Mouse (Mus musculus) kidney, embryonic 14.5 days (tissue): ENCODE measurements around the gene Atp1a2. TPM values are rescaled to one million over a fixed set of nuclear protein-coding genes. Genes with fewer than 3 reads are reported as not detected.

Experiments
- ATAC-seq: fragments of 200-750 bp; cut with Nextera tagmentation; 2 replicates; pipeline ENCODE4 v1.8.0; 2017; ENCODE audit warnings: moderate number of reproducible peaks, mild to moderate bottlenecking, moderate TSS enrichment, moderate library complexity; ENCODE audit not compliant: low FRiP score, low TSS enrichment
- H3K27ac ChIP-seq: fragments of 300-500 bp; sonication (generic); 2 replicates; pipeline ENCODE4 v1.5.1; 2014; ENCODE audit warnings: low read depth, mild to moderate bottlenecking, low read length, moderate library complexity, mixed read lengths
- H3K27me3 ChIP-seq: fragments of 300-500 bp; sonication (generic); 2 replicates; pipeline ENCODE4 v1.6.1; 2014; ENCODE audit warnings: mild to moderate bottlenecking, low read length; ENCODE audit not compliant: control insufficient read depth, insufficient read depth
- H3K36me3 ChIP-seq: fragments of 300-500 bp; sonication (generic); 2 replicates; pipeline ENCODE4 v1.6.1; 2014; ENCODE audit warnings: low read length, mixed read lengths; ENCODE audit not compliant: control insufficient read depth, insufficient read depth
- H3K4me1 ChIP-seq: fragments of 300-500 bp; sonication (generic); 2 replicates; pipeline ENCODE4 v1.6.1; 2014; ENCODE audit warnings: low read length, mixed read lengths; ENCODE audit not compliant: control insufficient read depth, insufficient read depth
- H3K4me2 ChIP-seq: fragments of 300-500 bp; sonication (generic); replicated peaks from 2 replicates; pipeline ENCODE4 v1.6.1; 2014; ENCODE audit warnings: low read depth, mild to moderate bottlenecking, low read length
- H3K4me3 ChIP-seq: fragments of 300-500 bp; sonication (generic); 2 replicates; pipeline ENCODE4 v1.5.1; 2014; ENCODE audit warnings: mild to moderate bottlenecking, low read length
- H3K9ac ChIP-seq: fragments of 300-500 bp; sonication (generic); 2 replicates; pipeline ENCODE4 v1.6.1; 2014; ENCODE audit warnings: low read depth, mild to moderate bottlenecking, low read length, moderate library complexity
- H3K9me3 ChIP-seq: fragments of 300-500 bp; sonication (generic); 2 replicates; pipeline ENCODE4 v1.6.1; 2016; ENCODE audit warnings: low read length; ENCODE audit not compliant: control insufficient read depth
- WGBS: fragments of 180-500 bp; shearing (Covaris S2); extraction: QIAGEN DNeasy Blood & Tissue Kit; methylation state at CpG from one replicate; pipeline ENCODE4 v1.1.7; 2014; 5-methylcytosine and 5-hydroxymethylcytosine counted together
- polyA plus RNA-seq: library from polyadenylated mRNA; unstranded; fragments of >200 nt; fragmentation: Nextera tagmentation; extraction: Ambion mirVana; gene quantifications from 2 replicates; pipeline ENCODE4 v1.2.1, GENCODE M21; 2014

The Atp1a2 gene
- polyA plus RNA-seq, 1 experiment from 2014 or later = 0.66 TPM

DNA sequence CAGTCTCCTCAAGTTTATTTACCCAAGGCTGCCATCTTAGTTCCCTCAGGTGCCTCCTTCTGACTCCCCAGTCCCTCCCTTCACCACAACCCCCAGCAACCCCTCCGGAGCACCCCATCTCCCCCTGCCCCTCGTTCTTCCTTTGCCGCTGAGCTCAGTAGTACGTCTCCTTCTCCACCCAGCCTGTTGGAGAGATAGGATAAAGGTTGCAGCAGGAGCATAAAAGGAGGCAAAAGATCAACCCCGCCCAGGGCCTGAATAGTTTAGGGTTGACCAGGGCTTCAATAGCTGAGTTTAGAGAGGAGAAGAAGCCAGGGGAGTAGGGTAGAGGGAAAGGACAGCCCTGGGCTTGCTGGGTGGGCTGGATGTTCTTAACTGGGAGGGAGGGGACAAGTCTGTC is 23.3 kb downstream of the Atp1a2 start:
- no peak for ATAC-seq
- no peaks in the 10 kb centered on the region for H3K27me3 ChIP-seq

DNA sequence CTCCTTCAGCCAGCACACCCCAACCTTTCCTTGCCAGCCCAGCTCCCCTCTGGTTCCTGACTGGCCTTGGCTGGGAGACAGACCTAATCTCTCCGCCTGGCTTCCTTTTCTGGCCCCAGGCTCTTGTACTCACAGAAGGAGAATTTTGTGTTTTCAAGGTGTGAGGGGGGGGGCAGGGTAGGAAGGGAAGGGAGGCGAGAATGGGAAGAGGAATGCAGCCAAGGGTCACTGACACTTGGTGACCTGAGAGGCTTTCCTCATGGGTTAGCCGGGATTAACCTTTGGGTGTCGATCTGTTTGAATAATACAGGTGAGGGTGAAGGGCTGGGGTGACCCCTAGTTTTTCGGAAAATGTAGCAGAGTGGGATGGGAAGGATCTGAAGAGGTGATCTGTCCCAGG is 23.7 kb downstream of the Atp1a2 start:
- Histone ChIP-seq H3K27me3 (no peaks in the 10 kb centered on the region), H3K27ac (no peak overlapping the region), H3K4me2 (no peak overlapping the region), H3K4me3 (no peak overlapping the region), H3K9ac (no peak overlapping the region), H3K9me3 (no peaks in the 10 kb centered on the region), H3K4me1 (no peaks in the 10 kb centered on the region), H3K36me3 (no peaks in the 10 kb centered on the region)
- WGBS = 47% methylated on average over 5 of the region's 5 CpGs
- ATAC-seq = no peak

More for the DNA sequence above, 23.3 kb downstream of the Atp1a2 start:
- Histone ChIP-seq H3K4me1 (no peaks in the 10 kb centered on the region), H3K27ac (no peak overlapping the region), H3K36me3 (no peaks in the 10 kb centered on the region), H3K9me3 (no peaks in the 10 kb centered on the region), H3K4me3 (no peak overlapping the region), H3K4me2 (no peak overlapping the region), H3K9ac (no peak overlapping the region)
- 69% methylated on average over 5 of the region's 5 CpGs for WGBS

DNA sequence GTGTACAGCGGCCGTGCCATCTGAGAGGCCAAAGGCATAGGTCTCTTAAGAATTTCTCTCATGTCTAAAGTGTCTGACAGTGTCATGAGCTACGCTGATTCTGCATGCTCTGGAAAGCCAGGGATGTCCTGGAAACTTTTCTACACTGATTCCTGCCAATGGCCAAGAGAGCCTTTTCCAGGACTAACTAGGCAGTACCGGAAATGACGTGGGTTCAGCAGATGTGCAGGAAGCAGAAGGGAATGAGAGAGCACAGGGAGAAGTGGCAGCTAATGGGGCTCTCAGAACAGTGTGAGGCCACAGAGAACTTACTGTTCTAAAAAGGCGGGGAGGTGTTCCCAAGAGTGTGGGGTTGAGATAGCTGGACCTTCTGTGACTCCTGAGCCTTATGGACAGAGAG is 24.5 kb downstream of the Atp1a2 start:
- Histone ChIP-seq H3K9me3 (no peaks in the 10 kb centered on the region), H3K27me3 (no peaks in the 10 kb centered on the region), H3K4me1 (no peaks in the 10 kb centered on the region), H3K9ac (no peak overlapping the region), H3K27ac (no peak overlapping the region), H3K4me3 (no peak overlapping the region), H3K4me2 (no peak overlapping the region), H3K36me3 (no peaks in the 10 kb centered on the region)
- 91% methylated on average over 6 of the region's 6 CpGs for WGBS
- no peak for ATAC-seq

GRCm38 (mm10) chr1:172271765-172272164 is 26.1 kb downstream of the Atp1a2 start:
- no peak overlapping the region for H3K9ac ChIP-seq
- H3K36me3 ChIP-seq = no peaks in the 10 kb centered on the region
- no peaks in the 10 kb centered on the region for H3K9me3 ChIP-seq
- H3K27me3 ChIP-seq = no peaks in the 10 kb centered on the region
- no peak overlapping the region for H3K4me2 ChIP-seq
- H3K4me1 ChIP-seq = no peaks in the 10 kb centered on the region
- WGBS = 64% methylated on average over 10 of the region's 10 CpGs
- no peak overlapping the region for H3K27ac ChIP-seq
- ATAC-seq = peak; percentile 43; the same call in 1 of the 2 replicates
- no peak overlapping the region for H3K4me3 ChIP-seq

DNA sequence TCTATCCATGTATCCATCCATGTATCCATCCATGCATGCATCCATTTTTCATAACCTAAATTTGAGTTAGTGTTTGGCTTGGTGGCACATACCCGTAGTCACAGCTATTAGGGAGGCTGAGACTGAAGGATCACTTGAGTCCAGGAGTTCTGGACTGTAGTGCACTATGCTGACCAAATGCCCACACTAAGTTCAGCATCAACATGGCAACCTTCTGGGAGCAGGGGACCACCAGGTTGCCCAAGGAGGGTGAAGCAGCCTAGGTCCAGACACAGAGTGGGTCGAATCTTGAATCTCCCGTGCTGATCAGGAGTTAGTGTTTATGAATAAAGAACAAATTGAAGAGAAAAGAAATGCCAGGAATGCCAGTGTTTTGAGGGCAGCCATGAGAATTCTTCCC is 26.7 kb downstream of the Atp1a2 start:
- Histone ChIP-seq H3K9me3 (no peaks in the 10 kb centered on the region), H3K27ac (no peak overlapping the region), H3K36me3 (no peaks in the 10 kb centered on the region), H3K27me3 (no peaks in the 10 kb centered on the region), H3K4me1 (no peaks in the 10 kb centered on the region), H3K9ac (no peak overlapping the region), H3K4me3 (no peak overlapping the region), H3K4me2 (no peak overlapping the region)
- no peak for ATAC-seq
- 88% methylated on average over 3 of the region's 3 CpGs for WGBS

DNA sequence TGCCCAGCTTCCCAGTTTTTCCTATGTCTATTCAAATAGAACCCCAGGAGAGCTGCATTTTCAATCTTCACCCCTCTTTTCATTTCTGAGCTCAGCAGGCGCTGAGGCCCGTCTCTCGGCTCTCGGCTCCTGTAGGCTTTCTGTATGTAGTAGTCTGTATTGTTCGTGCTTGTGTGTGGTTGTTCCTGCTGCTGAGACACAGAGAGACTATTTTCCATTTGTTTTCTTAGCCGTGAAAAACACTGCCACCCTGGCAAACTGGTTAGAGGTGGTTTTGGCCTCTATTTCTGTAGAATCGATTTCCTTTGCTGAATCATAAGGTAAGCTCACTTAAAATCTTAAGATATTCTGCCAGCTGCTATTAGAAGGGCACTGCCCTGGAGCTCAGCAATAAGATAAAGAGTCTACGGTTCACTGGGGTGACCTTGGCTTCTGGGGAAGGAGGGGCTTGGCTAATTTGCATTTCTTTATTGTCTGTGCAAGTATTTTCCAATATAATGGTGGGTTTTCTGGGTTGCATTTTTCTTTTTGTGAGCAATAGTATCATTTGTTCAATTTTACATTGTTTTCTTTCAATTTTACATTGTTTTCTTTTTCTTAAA is 36.3 kb downstream of the Atp1a2 start, which contains the start of gene Igsf8:
Igsf8 (plus strand) TSS at position 165 of the 602 bp plus-strand sequence.
- peaks cover 2% of the 10 kb centered on the region; the same call in 1 of the 2 replicates for H3K9me3 ChIP-seq
- ATAC-seq = no peak
- H3K27me3 ChIP-seq = no peaks in the 10 kb centered on the region
- no peak within 1 kb of the TSS for H3K9ac ChIP-seq
- H3K4me2 ChIP-seq = no peak within 1 kb of the TSS
- WGBS = 65% methylated on average over 8 of the region's 8 CpGs
- H3K4me3 ChIP-seq = no peak within 1 kb of the TSS
- no peak within 1 kb of the TSS for H3K27ac ChIP-seq
- no peaks in the 10 kb centered on the region for H3K4me1 ChIP-seq
- H3K36me3 ChIP-seq = no peaks in the 10 kb centered on the region

GRCm38 (mm10) chr1:172258314-172258713 is 39.5 kb downstream of the Atp1a2 start, which contains the start of gene Atp1a4:
Gene Atp1a4 (minus strand): TSS chr1:172258414.
- 0 out of 2 replicates have a peak, but pooled peaks have one; percentile 4 for ATAC-seq
- Histone ChIP-seq H3K4me2 (no peak within 1 kb of the TSS), H3K27ac (no peak within 1 kb of the TSS), H3K4me3 (no peak within 1 kb of the TSS), H3K9me3 (no peaks in the 10 kb centered on the region), H3K9ac (no peak within 1 kb of the TSS), H3K4me1 (no peaks in the 10 kb centered on the region), H3K36me3 (no peaks in the 10 kb centered on the region), H3K27me3 (no peaks in the 10 kb centered on the region)
- WGBS = 86% methylated on average over 6 of the region's 6 CpGs

DNA sequence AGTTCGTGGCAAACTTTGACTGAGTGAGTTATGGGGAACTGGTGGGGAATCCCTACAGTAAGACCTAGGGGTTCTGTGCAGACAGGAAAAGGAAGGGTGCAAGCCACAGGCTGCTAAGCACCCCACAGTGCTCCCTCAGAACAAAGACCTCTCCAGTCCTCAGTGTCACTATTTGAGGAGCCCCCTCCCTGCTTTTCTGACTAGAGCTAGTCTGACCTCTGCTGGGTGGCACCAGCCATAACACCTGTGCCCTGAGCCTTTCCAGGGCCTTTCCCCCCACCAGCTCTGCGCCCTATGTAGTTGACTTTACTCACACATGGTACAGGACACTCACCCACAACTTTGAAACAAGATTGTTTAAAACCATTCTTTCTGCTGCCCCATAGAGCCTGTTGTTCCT is 50.2 kb downstream of the Atp1a2 start:
- Histone ChIP-seq H3K36me3 (no peaks in the 10 kb centered on the region), H3K9me3 (no peaks in the 10 kb centered on the region), H3K27ac (no peak overlapping the region), H3K9ac (no peak overlapping the region), H3K4me2 (no peak overlapping the region), H3K4me1 (0 out of 2 replicates have a peak, but pooled peaks cover 3% of the 10 kb centered on the region), H3K27me3 (peaks cover 8% of the 10 kb centered on the region; the same call in 1 of the 2 replicates), H3K4me3 (no peak overlapping the region)
- WGBS = 62% methylated on average over 2 of the region's 2 CpGs
- ATAC-seq = peak; percentile 68

DNA sequence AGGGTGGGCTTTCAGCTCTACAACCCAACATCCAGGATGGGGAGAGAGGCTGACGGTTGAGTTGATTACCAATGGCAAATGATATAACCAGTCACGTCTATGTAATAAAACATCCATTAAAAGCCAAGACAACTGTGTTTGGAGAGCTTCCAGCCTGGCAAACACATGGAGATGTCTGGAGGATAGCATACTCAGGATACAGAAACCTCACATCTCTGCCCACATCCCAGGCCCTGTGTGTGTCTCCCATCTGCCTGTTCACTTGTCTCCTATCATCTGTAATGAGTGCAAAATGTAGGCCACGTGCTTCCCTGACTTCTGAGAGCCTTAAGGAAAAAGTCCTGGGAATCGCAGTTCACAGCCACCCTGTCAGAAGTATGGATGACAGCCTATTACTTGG is 50.6 kb downstream of the Atp1a2 start:
- Histone ChIP-seq H3K4me2 (no peak overlapping the region), H3K4me1 (0 out of 2 replicates have a peak, but pooled peaks cover 3% of the 10 kb centered on the region), H3K9me3 (no peaks in the 10 kb centered on the region), H3K9ac (no peak overlapping the region), H3K36me3 (no peaks in the 10 kb centered on the region), H3K27me3 (peaks cover 8% of the 10 kb centered on the region; the same call in 1 of the 2 replicates), H3K27ac (no peak overlapping the region), H3K4me3 (no peak overlapping the region)
- 77% methylated on average over 4 of the region's 4 CpGs for WGBS
- ATAC-seq = no peak
